Mouse (Mus musculus) ES-Bruce4 (cell line): ENCODE data around the gene Mettl26.

Source experiments
- CTCF ChIP-seq: IDR thresholded peaks from one replicate; pipeline ENCODE4 v1.8.1; 2011; ENCODE audit warnings: low read depth, low read length
- EP300 ChIP-seq: IDR thresholded peaks from 2 replicates; pipeline ENCODE4 v1.6.1; 2011; ENCODE audit warnings: low read depth, low read length; ENCODE audit not compliant: insufficient read depth
- POLR2A ChIP-seq: IDR thresholded peaks from one replicate; pipeline ENCODE4 v1.8.1; 2011; ENCODE audit warnings: low read length; ENCODE audit not compliant: insufficient read depth

DNA sequence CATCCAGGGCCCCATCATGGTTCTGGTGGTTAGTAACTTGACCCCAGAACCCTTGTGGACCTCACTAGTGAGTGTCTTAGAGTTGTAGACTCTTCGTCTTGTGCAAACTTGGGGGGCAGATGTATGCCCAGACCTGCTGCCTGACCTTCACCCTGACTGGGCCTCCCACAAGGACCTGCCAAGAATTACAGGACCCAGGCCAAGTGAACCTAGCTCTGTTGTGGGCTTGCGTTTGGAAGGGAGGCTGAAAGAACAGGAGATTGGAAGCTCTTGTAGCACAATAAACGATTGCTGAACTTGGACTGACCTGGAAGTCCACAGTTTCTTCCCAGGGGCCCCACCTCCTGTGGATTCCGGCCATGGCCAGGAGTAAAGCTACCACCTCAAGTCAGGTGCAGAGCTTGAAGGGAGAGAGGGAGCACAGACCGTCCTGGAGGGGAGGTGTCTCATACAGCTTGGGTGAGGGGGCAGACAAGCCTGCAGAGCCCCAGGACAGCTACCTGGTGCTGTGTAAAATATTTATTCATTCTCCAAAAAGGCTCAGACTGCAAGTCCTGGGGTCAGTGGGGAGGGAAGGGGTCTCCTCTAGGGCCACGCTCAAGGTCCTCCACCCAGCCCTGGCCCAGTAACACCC, 40.8 kb upstream of the Mettl26 start:
- no peak for TF ChIP-seq POLR2A
- TF ChIP-seq CTCF, result no peak
- no peak for TF ChIP-seq EP300
